Mouse (Mus musculus) megakaryocyte, embryonic 14.5 days (primary cell): ENCODE data around the gene Nmi.

Experiments used
- FLI1 ChIP-seq: IDR thresholded peaks from 2 replicates; pipeline ENCODE4 v1.6.1; 2012; ENCODE audit warnings: low read length, inconsistent platforms, mixed read lengths
- GATA1 ChIP-seq: IDR thresholded peaks from 3 replicates; pipeline ENCODE4 v1.6.1; 2012; ENCODE audit warnings: mixed read lengths, low read length, inconsistent platforms, borderline replicate concordance

GRCm38 (mm10) chr2:51972641-51973409 lies 469 bp downstream of the Nmi start:
- TF ChIP-seq GATA1 (no peak), FLI1 (no peak)
